Mouse (Mus musculus): Measurements from ENCODE around the gene Gm3448.

DNA sequence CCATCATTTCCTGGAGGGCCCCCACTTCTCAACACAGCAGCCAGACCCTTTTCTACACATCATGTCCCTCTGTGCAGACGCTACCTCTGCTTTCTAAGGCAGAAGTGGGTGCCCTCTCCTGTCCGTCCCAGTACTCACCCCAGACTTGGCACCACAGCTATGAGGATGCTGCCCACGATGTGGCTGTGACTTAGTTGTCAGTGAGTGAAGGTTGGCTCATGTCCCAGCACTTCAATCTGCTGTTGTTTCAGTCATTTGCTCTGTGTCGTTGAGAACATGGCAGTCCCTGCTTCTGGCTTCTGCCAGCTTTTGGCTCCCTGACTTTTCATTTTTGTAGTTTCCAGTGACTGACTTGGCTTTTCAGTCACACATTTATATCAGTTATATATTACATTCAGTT lies 14.6 kb upstream of the Gm3448 start:
- TF ChIP-seq CTCF (IDR thresholded peaks at IDR 0.05; ENCODE audit: extremely low read depth, insufficient read depth, insufficient read length, insufficient replicate concordance), result no peak
- TF ChIP-seq POLR2A (IDR thresholded peaks at IDR 0.05; ENCODE audit: low read depth, low read length), result no peak

All from spleen, adult 2 months (tissue).